Mouse (Mus musculus): Measurements from ENCODE around the gene Plekha7. TPM values are rescaled to one million over a fixed set of nuclear protein-coding genes. Genes with fewer than 3 reads are reported as not detected.

The Plekha7 gene
- polyA plus RNA-seq, 1 experiment from 2014 or later, result 3.4 TPM

GRCm38 (mm10) chr7:116268113-116268926 is 39.9 kb downstream of the Plekha7 start:
- no peaks in the 10 kb centered on the region for H3K9me3 ChIP-seq (replicated peaks)
- no peak overlapping the region for H3K9ac ChIP-seq
- ATAC-seq (ENCODE audit: insufficient read depth), result no peak
- H3K36me3 ChIP-seq (replicated peaks), result no peaks in the 10 kb centered on the region
- H3K4me1 ChIP-seq (replicated peaks), result peaks cover 14% of the 10 kb centered on the region
- 45% methylated on average over 13 of the region's 13 CpGs for WGBS (ENCODE audit: insufficient replicate concordance)
- no peak overlapping the region for H3K27ac ChIP-seq (replicated peaks)
- H3K4me2 ChIP-seq, result no peak overlapping the region
- H3K4me3 ChIP-seq (replicated peaks), result no peak overlapping the region
- H3K27me3 ChIP-seq, result no peaks in the 10 kb centered on the region

GRCm38 (mm10) chr7:116263281-116263680 is 44.9 kb downstream of the Plekha7 start:
- H3K27me3 ChIP-seq, result no peaks in the 10 kb centered on the region
- H3K27ac ChIP-seq (replicated peaks), result no peak overlapping the region
- WGBS (ENCODE audit: insufficient replicate concordance), result 64% methylated on average over 7 of the region's 7 CpGs
- H3K9ac ChIP-seq, result no peak overlapping the region
- peaks cover 5% of the 10 kb centered on the region; the same call in 1 of the 2 replicates for H3K4me1 ChIP-seq (replicated peaks)
- no peaks in the 10 kb centered on the region for H3K9me3 ChIP-seq (replicated peaks)
- H3K4me2 ChIP-seq, result no peak overlapping the region
- ATAC-seq (ENCODE audit: insufficient read depth), result no peak
- H3K4me3 ChIP-seq (replicated peaks), result no peak overlapping the region
- no peaks in the 10 kb centered on the region for H3K36me3 ChIP-seq (replicated peaks)

GRCm38 (mm10) chr7:116262508-116262907 is 45.7 kb downstream of the Plekha7 start:
- WGBS (ENCODE audit: insufficient replicate concordance), result 41% methylated on average over 2 of the region's 2 CpGs
- Histone ChIP-seq H3K4me3 (replicated peaks) (no peak overlapping the region), H3K27ac (replicated peaks) (no peak overlapping the region), H3K27me3 (no peaks in the 10 kb centered on the region), H3K36me3 (replicated peaks) (no peaks in the 10 kb centered on the region), H3K9ac (no peak overlapping the region), H3K4me2 (no peak overlapping the region), H3K9me3 (replicated peaks) (no peaks in the 10 kb centered on the region), H3K4me1 (replicated peaks) (no peaks in the 10 kb centered on the region)
- no peak for ATAC-seq (ENCODE audit: insufficient read depth)

- Histone ChIP-seq H3K4me3 (replicated peaks) (no peak overlapping the region), H3K4me1 (replicated peaks) (no peaks in the 10 kb centered on the region), H3K9me3 (replicated peaks) (no peaks in the 10 kb centered on the region), H3K4me2 (no peak overlapping the region), H3K27ac (replicated peaks) (no peak overlapping the region), H3K27me3 (no peaks in the 10 kb centered on the region), H3K36me3 (replicated peaks) (no peaks in the 10 kb centered on the region), H3K9ac (no peak overlapping the region)
- WGBS (ENCODE audit: insufficient replicate concordance), result 38% methylated on average over 4 of the region's 4 CpGs
- no peak for ATAC-seq (ENCODE audit: insufficient read depth)
Observed at GRCm38 (mm10) chr7:116262101-116262500, 46.1 kb downstream of the Plekha7 start.

- no peak overlapping the region for H3K4me3 ChIP-seq (replicated peaks)
- no peak for ATAC-seq (ENCODE audit: insufficient read depth)
- H3K9me3 ChIP-seq (replicated peaks), result no peaks in the 10 kb centered on the region
- no peak overlapping the region for H3K9ac ChIP-seq
- WGBS (ENCODE audit: insufficient replicate concordance), result 50% methylated on average over 4 of the region's 4 CpGs
- no peak overlapping the region for H3K27ac ChIP-seq (replicated peaks)
- H3K36me3 ChIP-seq (replicated peaks), result no peaks in the 10 kb centered on the region
- H3K27me3 ChIP-seq, result no peaks in the 10 kb centered on the region
- no peaks in the 10 kb centered on the region for H3K4me1 ChIP-seq (replicated peaks)
- no peak overlapping the region for H3K4me2 ChIP-seq
Observed at GRCm38 (mm10) chr7:116260826-116261615, 47.2 kb downstream of the Plekha7 start.

- no peaks in the 10 kb centered on the region for H3K4me1 ChIP-seq (replicated peaks)
- WGBS (ENCODE audit: insufficient replicate concordance), result 72% methylated on average over 17 of the region's 17 CpGs
- no peak for ATAC-seq (ENCODE audit: insufficient read depth)
- H3K4me3 ChIP-seq (replicated peaks), result no peak overlapping the region
- H3K27ac ChIP-seq (replicated peaks), result no peak overlapping the region
- H3K4me2 ChIP-seq, result no peak overlapping the region
- no peaks in the 10 kb centered on the region for H3K27me3 ChIP-seq
- no peak overlapping the region for H3K9ac ChIP-seq
- H3K9me3 ChIP-seq (replicated peaks), result no peaks in the 10 kb centered on the region
- no peaks in the 10 kb centered on the region for H3K36me3 ChIP-seq (replicated peaks)
Observed at GRCm38 (mm10) chr7:116258464-116259185, 49.6 kb downstream of the Plekha7 start.

- no peak overlapping the region for H3K9ac ChIP-seq
- H3K4me1 ChIP-seq (replicated peaks), result no peaks in the 10 kb centered on the region
- no peak overlapping the region for H3K4me3 ChIP-seq (replicated peaks)
- no peaks in the 10 kb centered on the region for H3K9me3 ChIP-seq (replicated peaks)
- 78% methylated on average over 10 of the region's 10 CpGs for WGBS (ENCODE audit: insufficient replicate concordance)
- no peak for ATAC-seq (ENCODE audit: insufficient read depth)
- H3K27me3 ChIP-seq, result no peaks in the 10 kb centered on the region
- H3K4me2 ChIP-seq, result no peak overlapping the region
- H3K27ac ChIP-seq (replicated peaks), result no peak overlapping the region
- no peaks in the 10 kb centered on the region for H3K36me3 ChIP-seq (replicated peaks)
Observed at GRCm38 (mm10) chr7:116257953-116258352, 50.2 kb downstream of the Plekha7 start.

- Histone ChIP-seq H3K27ac (replicated peaks) (no peak overlapping the region), H3K4me1 (replicated peaks) (0 out of 2 replicates have a peak, but pooled peaks cover 8% of the 10 kb centered on the region), H3K27me3 (no peaks in the 10 kb centered on the region), H3K4me3 (replicated peaks) (no peak overlapping the region), H3K9me3 (replicated peaks) (no peaks in the 10 kb centered on the region), H3K4me2 (no peak overlapping the region), H3K9ac (no peak overlapping the region), H3K36me3 (replicated peaks) (no peaks in the 10 kb centered on the region)
- 60% methylated on average over 5 of the region's 5 CpGs for WGBS (ENCODE audit: insufficient replicate concordance)
- ATAC-seq (ENCODE audit: insufficient read depth), result no peak
Observed at GRCm38 (mm10) chr7:116255664-116256063, 52.5 kb downstream of the Plekha7 start.

- no peaks in the 10 kb centered on the region for H3K9me3 ChIP-seq (replicated peaks)
- H3K9ac ChIP-seq, result no peak overlapping the region
- H3K4me3 ChIP-seq (replicated peaks), result no peak overlapping the region
- H3K27ac ChIP-seq (replicated peaks), result no peak overlapping the region
- ATAC-seq (ENCODE audit: insufficient read depth), result no peak
- H3K36me3 ChIP-seq (replicated peaks), result no peaks in the 10 kb centered on the region
- H3K4me1 ChIP-seq (replicated peaks), result 0 out of 2 replicates have a peak, but pooled peaks cover 8% of the 10 kb centered on the region
- H3K4me2 ChIP-seq, result no peak overlapping the region
- 39% methylated on average over 5 of the region's 5 CpGs for WGBS (ENCODE audit: insufficient replicate concordance)
- H3K27me3 ChIP-seq, result no peaks in the 10 kb centered on the region
Observed at GRCm38 (mm10) chr7:116254660-116255059, 53.5 kb downstream of the Plekha7 start.

GRCm38 (mm10) chr7:116252470-116252869 is 55.7 kb downstream of the Plekha7 start:
- Histone ChIP-seq H3K4me3 (replicated peaks) (no peak overlapping the region), H3K36me3 (replicated peaks) (no peaks in the 10 kb centered on the region), H3K4me2 (no peak overlapping the region), H3K9me3 (replicated peaks) (no peaks in the 10 kb centered on the region), H3K27ac (replicated peaks) (no peak overlapping the region), H3K9ac (no peak overlapping the region), H3K4me1 (replicated peaks) (0 out of 2 replicates have a peak, but pooled peaks cover 8% of the 10 kb centered on the region), H3K27me3 (no peaks in the 10 kb centered on the region)
- WGBS (ENCODE audit: insufficient replicate concordance), result 45% methylated on average over 4 of the region's 4 CpGs
- no peak for ATAC-seq (ENCODE audit: insufficient read depth)

GRCm38 (mm10) chr7:116251516-116251915 is 56.7 kb downstream of the Plekha7 start:
- WGBS (ENCODE audit: insufficient replicate concordance), result 62% methylated on average over 3 of the region's 3 CpGs

More at GRCm38 (mm10) chr7:116251516-116251915, 56.7 kb downstream of the Plekha7 start:
- no peak overlapping the region for H3K27ac ChIP-seq (replicated peaks)
- no peaks in the 10 kb centered on the region for H3K36me3 ChIP-seq (replicated peaks)
- H3K9me3 ChIP-seq (replicated peaks), result no peaks in the 10 kb centered on the region
- no peaks in the 10 kb centered on the region for H3K27me3 ChIP-seq
- no peak overlapping the region for H3K4me2 ChIP-seq
- 0 out of 2 replicates have a peak, but pooled peaks cover 17% of the 10 kb centered on the region for H3K4me1 ChIP-seq (replicated peaks)
- H3K9ac ChIP-seq, result no peak overlapping the region
- no peak overlapping the region for H3K4me3 ChIP-seq (replicated peaks)
- ATAC-seq (ENCODE audit: insufficient read depth), result no peak

Measured in liver, embryonic 15.5 days (tissue).